In the genomic region with DNA sequence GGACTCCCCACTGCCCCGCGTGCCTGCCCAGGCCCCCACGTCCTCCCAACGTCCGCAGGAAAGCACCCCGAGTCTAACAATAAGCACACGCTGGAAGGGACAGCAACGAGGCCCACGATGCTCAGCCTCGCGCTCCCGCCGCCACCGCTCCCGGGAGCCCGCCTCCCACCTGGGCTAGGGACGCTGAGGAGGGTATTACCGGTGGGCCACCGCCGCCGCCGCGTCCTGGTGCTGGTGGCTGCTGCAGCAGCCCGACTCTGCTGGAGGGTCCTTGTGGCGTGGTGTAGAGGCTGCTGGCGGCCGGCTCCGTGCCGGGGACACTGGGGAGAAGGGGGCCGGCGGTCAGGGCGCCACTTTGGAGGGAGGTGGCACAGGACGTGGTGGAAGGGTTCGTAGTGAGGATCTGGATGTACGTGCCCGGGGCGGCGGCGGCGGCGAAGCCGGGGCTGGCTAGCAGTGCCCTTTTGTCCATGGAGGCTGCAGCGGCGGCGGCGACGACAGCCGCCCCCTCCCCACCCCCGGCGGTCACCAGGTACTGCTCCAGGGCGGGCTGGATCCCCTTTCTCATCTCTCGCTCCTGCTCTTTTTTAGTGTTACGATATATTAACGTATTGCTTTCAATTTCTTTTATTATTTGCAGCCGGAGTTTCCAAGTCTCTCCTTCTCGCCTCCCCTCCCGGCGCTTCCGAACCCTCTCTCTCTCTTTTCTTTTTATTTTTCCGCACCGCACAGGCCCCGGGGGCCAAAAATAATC, we compare ENCODE assay signal across 7 mouse cellular contexts. TPM values are rescaled to one million over a fixed set of nuclear protein-coding genes. Genes with fewer than 3 reads are reported as not detected.
DNase-seq lines count a peak whose midpoint lies in the region; ATAC-seq lines count a peak whose summit lies in the region.

No protein-coding gene starts in this region.

- under 1% methylated on average over 55 of the region's 62 CpGs for WGBS in intestine, embryonic 14.5 days
- WGBS in midbrain, embryonic 14.5 days: under 1% methylated on average over 62 of the region's 62 CpGs

- no peak for ATAC-seq in intestine, embryonic 14.5 days (replicated peaks; ENCODE audit: low FRiP score, low TSS enrichment, low read depth)
- peak; percentile 2; the same call in 1 of the 2 replicates for ATAC-seq in midbrain, embryonic 14.5 days (ENCODE audit: low FRiP score, low TSS enrichment)

- H3K9me3 ChIP-seq in intestine, embryonic 14.5 days (ENCODE audit: control insufficient read depth, low read length): no peaks in the 10 kb centered on the region
- no peaks in the 10 kb centered on the region for H3K9me3 ChIP-seq in midbrain, embryonic 14.5 days (ENCODE audit: control insufficient read depth, low read length)

- H3K27ac ChIP-seq in intestine, embryonic 14.5 days (ENCODE audit: low read depth): peak overlapping the region; percentile 94
- peak overlapping the region; percentile 90 for H3K27ac ChIP-seq in midbrain, embryonic 14.5 days (replicated peaks; ENCODE audit: low read depth, low read length)

- H3K4me1 ChIP-seq in intestine, embryonic 14.5 days (replicated peaks; ENCODE audit: control insufficient read depth, insufficient read depth, low read length): peaks cover 7% of the 10 kb centered on the region
- H3K4me1 ChIP-seq in midbrain, embryonic 14.5 days (ENCODE audit: control insufficient read depth, insufficient read depth, low read length): 0 out of 2 replicates have a peak, but pooled peaks cover 3% of the 10 kb centered on the region

- H3K4me2 ChIP-seq in intestine, embryonic 14.5 days (ENCODE audit: low read length): peak overlapping the region; percentile 65
- H3K4me2 ChIP-seq in midbrain, embryonic 14.5 days (ENCODE audit: low read length): peak overlapping the region; percentile 99

- intact Hi-C loops in left cerebral cortex, postnatal 4 days (cut with DNase I): loop anchor here (10.0 kb wide), 2 partner anchors 100 to 270 kb away; no protein-coding TSS in a partner anchor

- H3K27me3 ChIP-seq in intestine, embryonic 14.5 days (replicated peaks; ENCODE audit: control insufficient read depth, insufficient read depth, low read length): no peaks in the 10 kb centered on the region
- H3K27me3 ChIP-seq in midbrain, embryonic 14.5 days (ENCODE audit: control insufficient read depth, insufficient read depth, low read length): no peaks in the 10 kb centered on the region

- peak overlapping the region; percentile 99 for H3K4me3 ChIP-seq in intestine, embryonic 14.5 days (ENCODE audit: low read depth, low read length)
- peak overlapping the region; percentile 96 for H3K4me3 ChIP-seq in midbrain, embryonic 14.5 days (replicated peaks; ENCODE audit: low read depth, low read length)

- peak; percentile 53 for DNase-seq in ZHBTc4 (ENCODE audit: low read depth, low spot score)
- DNase-seq in cerebellum, adult 9-10 months: peak; percentile 50
- peak; percentile 21 to 26 for DNase-seq in frontal cortex, postnatal 36 days (ENCODE audit: low spot score in 2 of 2)
- DNase-seq in intestine, embryonic 14.5 days (ENCODE audit: low spot score): peak; percentile 81
- peak; percentile 44 for DNase-seq in left cerebral cortex, postnatal 4 days
- peak; percentile 66 for DNase-seq in midbrain, embryonic 14.5 days
- DNase-seq in spleen, postnatal 4 days (ENCODE audit: low spot score in 2 of 2): peak; percentile 48 to 84

- H3K36me3 ChIP-seq in intestine, embryonic 14.5 days (ENCODE audit: control insufficient read depth, insufficient read depth, low read length): no peaks in the 10 kb centered on the region
- H3K36me3 ChIP-seq in midbrain, embryonic 14.5 days (ENCODE audit: control insufficient read depth, insufficient read depth, low read length): no peaks in the 10 kb centered on the region

- peak overlapping the region; percentile 99 for H3K9ac ChIP-seq in intestine, embryonic 14.5 days (ENCODE audit: low read length)
- peak overlapping the region; percentile 93 for H3K9ac ChIP-seq in midbrain, embryonic 14.5 days (replicated peaks; ENCODE audit: low read length)

RNA-seq across cellular contexts. Expression of a gene that starts 0.6 kb away (rescaled TPM):
- 10.7 and 12.4 TPM in 2 replicates for polyA plus RNA-seq in intestine, embryonic 14.5 days (2014; fragmentation: Nextera tagmentation; extraction: Ambion mirVana)
- total RNA-seq in left cerebral cortex, postnatal 4 days (2021): 10 to 100 TPM; 16.4 to 17.8 TPM
- 4.1 and 5.3 TPM in 2 replicates for polyA plus RNA-seq in midbrain, embryonic 14.5 days (2014; fragmentation: Nextera tagmentation; extraction: Ambion mirVana)

Comparison
In these comparisons a context has a peak if more than half of its experiments do, and no peak if none do; other contexts are left out.
1. DNase-seq: peak in every context shown above with its lines; median percentile 81 in intestine, embryonic 14.5 days; 66 in midbrain, embryonic 14.5 days; 66 in spleen, postnatal 4 days; 53 in ZHBTc4; 50 in cerebellum, adult 9-10 months; 44 in left cerebral cortex, postnatal 4 days; 24 in frontal cortex, postnatal 36 days.